Comparison of ENCODE assay signal across 8 mouse cellular contexts in genomic region chr2:137101074-137101473, GRCm38 (mm10). TPM values are rescaled to one million over a fixed set of nuclear protein-coding genes. Genes with fewer than 3 reads are reported as not detected.
DNase-seq lines count a peak whose midpoint lies in the region; ATAC-seq and TF ChIP-seq lines count a peak whose summit lies in the region.

No protein-coding gene starts in this region.

- 56% methylated on average over 5 of the region's 5 CpGs for WGBS in heart, adult 2 months
- WGBS in heart, embryonic 10.5 days: 41% methylated on average over 5 of the region's 5 CpGs
- WGBS in limb, embryonic 14.5 days: 43% methylated on average over 5 of the region's 5 CpGs

- H3K9ac ChIP-seq in heart, adult 2 months (ENCODE audit: low read depth, low read length): no peak overlapping the region
- H3K9ac ChIP-seq in limb, embryonic 14.5 days (ENCODE audit: low read depth, low read length, severe bottlenecking): no peak overlapping the region

- H3K27me3 ChIP-seq in heart, adult 2 months (ENCODE audit: control insufficient read depth, insufficient read depth, low read length): no peaks in the 10 kb centered on the region
- no peaks in the 10 kb centered on the region for H3K27me3 ChIP-seq in heart, embryonic 10.5 days (ENCODE audit: insufficient read depth, poor library complexity, severe bottlenecking)
- no peaks in the 10 kb centered on the region for H3K27me3 ChIP-seq in limb, embryonic 14.5 days (ENCODE audit: control insufficient read depth, insufficient read depth, low read length)

- H3K4me3 ChIP-seq in heart, adult 2 months: no peak overlapping the region
- no peak overlapping the region for H3K4me3 ChIP-seq in heart, embryonic 10.5 days
- no peak overlapping the region for H3K4me3 ChIP-seq in limb, embryonic 14.5 days (replicated peaks; ENCODE audit: low read length)

- H3K36me3 ChIP-seq in heart, adult 2 months (ENCODE audit: control insufficient read depth, insufficient read depth, low read length): peaks cover 17% of the 10 kb centered on the region
- peaks cover 92% of the 10 kb centered on the region for H3K36me3 ChIP-seq in heart, embryonic 10.5 days
- peaks cover 60% of the 10 kb centered on the region for H3K36me3 ChIP-seq in limb, embryonic 14.5 days (ENCODE audit: control insufficient read depth, insufficient read depth, low read length)

- peak overlapping the region; percentile 17; the same call in 1 of the 2 replicates for H3K27ac ChIP-seq in heart, adult 2 months
- no peak overlapping the region for H3K27ac ChIP-seq in heart, embryonic 10.5 days
- no peak overlapping the region for H3K27ac ChIP-seq in limb, embryonic 14.5 days (replicated peaks; ENCODE audit: low read depth, low read length)

- H3K79me2 ChIP-seq in heart, adult 2 months (replicated peaks; ENCODE audit: control insufficient read depth, insufficient read depth, low read length): no peaks in the 10 kb centered on the region

- TF ChIP-seq EP300 in heart, adult 2 months (IDR thresholded peaks at IDR 0.05; ENCODE audit: insufficient read depth, low read depth, low read length): peak; percentile 17; the same call in 1 of the 2 replicates

- no peak for TF ChIP-seq CTCF in heart, adult 2 months (IDR thresholded peaks at IDR 0.05)

- H3K4me1 ChIP-seq in heart, adult 2 months (ENCODE audit: control insufficient read depth, insufficient read depth, low read length): peaks cover 5% of the 10 kb centered on the region
- H3K4me1 ChIP-seq in heart, embryonic 10.5 days: peaks cover 36% of the 10 kb centered on the region
- peaks cover 16% of the 10 kb centered on the region; the same call in 1 of the 2 replicates for H3K4me1 ChIP-seq in limb, embryonic 14.5 days (ENCODE audit: control insufficient read depth, insufficient read depth, low read length)

- H3K4me2 ChIP-seq in limb, embryonic 14.5 days (replicated peaks; ENCODE audit: low read depth, low read length, severe bottlenecking): no peak overlapping the region

- ATAC-seq in limb, embryonic 14.5 days (ENCODE audit: low FRiP score, low read depth): peak; percentile 70

- DNase-seq in heart, adult 2 months: peak; percentile 68 to 76
- no peak for DNase-seq in heart, embryonic 10.5 days (ENCODE audit: low spot score)
- DNase-seq in embryo, embryonic 10.5 days (ENCODE audit: low spot score): peak; percentile 61
- peak; percentile 46 to 54 for DNase-seq in gastrocnemius, postnatal 36 days
- peak; percentile 48 for DNase-seq in limb, embryonic 14.5 days (ENCODE audit: low spot score)
- no peak for DNase-seq in layer of hippocampus, adult 9-10 months (ENCODE audit: low spot score)
- DNase-seq in c-Kit-positive CD71-positive TER-119-positive erythroid progenitor cells, embryonic 14.5 days (ENCODE audit: low spot score): no peak
- no peak for DNase-seq in cerebellum, adult 8-10 months

- intact Hi-C loops in heart, adult 2 months (cut with DNase I): no loop called here
- intact Hi-C loops in gastrocnemius, postnatal 36 days (cut with DNase I): no loop called here

- TF ChIP-seq POLR2A in heart, adult 2 months (IDR thresholded peaks at IDR 0.05; ENCODE audit: insufficient read depth, low read depth, low read length): no peak
- no peak for TF ChIP-seq POLR2A in limb, embryonic 14.5 days (IDR thresholded peaks at IDR 0.05; ENCODE audit: borderline replicate concordance, extremely low read depth, insufficient read depth, insufficient read length)

- no peaks in the 10 kb centered on the region for H3K9me3 ChIP-seq in heart, embryonic 10.5 days
- H3K9me3 ChIP-seq in limb, embryonic 14.5 days (ENCODE audit: control insufficient read depth, low read length): no peaks in the 10 kb centered on the region

RNA-seq across cellular contexts. Expression of gene Jag1, which starts 15.4 kb away (rescaled TPM):
- 10 to 100 TPM in 1 of 2 experiments, 1 to 10 TPM in 1; 8.3 to 10.4 TPM for total RNA-seq in heart, adult 2 months (2021)
- polyA plus RNA-seq in heart, adult 2 months (2012; rRNA removed): 4.2 and 5.0 TPM in 2 replicates
- 21.6 and 23.2 TPM in 2 replicates for polyA plus RNA-seq in heart, embryonic 10.5 days (2016; fragmentation: Nextera tagmentation; extraction: Ambion mirVana)
- total RNA-seq in gastrocnemius, postnatal 36 days (2021): 1 to 10 TPM; 5.6 to 6.0 TPM
- 13.9 and 17.0 TPM in 2 replicates for polyA plus RNA-seq in limb, embryonic 14.5 days (2012; rRNA removed)
- polyA plus RNA-seq in limb, embryonic 14.5 days (2014; fragmentation: Nextera tagmentation; extraction: Ambion mirVana): 32.9 and 35.8 TPM in 2 replicates

Comparison
In these comparisons a context has a peak if more than half of its experiments do, and no peak if none do; other contexts are left out.
1. DNase-seq: peak in heart, adult 2 months (2 of 2), embryo, embryonic 10.5 days (single experiment), gastrocnemius, postnatal 36 days (2 of 2) and limb, embryonic 14.5 days (single experiment); none in heart, embryonic 10.5 days (single experiment), layer of hippocampus, adult 9-10 months (single experiment), c-Kit-positive CD71-positive TER-119-positive erythroid progenitor cells, embryonic 14.5 days (single experiment) and cerebellum, adult 8-10 months (single experiment).